Mouse (Mus musculus) brain, embryonic 14.5 days (tissue): ENCODE measurements around the gene Mrps18c.

Experiments used
- CTCF ChIP-seq: fragments of 200-500 bp; IDR thresholded peaks from 2 replicates; pipeline ENCODE4 v1.5.1; 2012; ENCODE audit warnings: inconsistent platforms, mild to moderate bottlenecking, moderate library complexity, borderline replicate concordance; ENCODE audit not compliant: insufficient read depth, insufficient read length; ENCODE audit errors: extremely low read depth
- POLR2A ChIP-seq: fragments of 200-500 bp; IDR thresholded peaks from 2 replicates; pipeline ENCODE4 v1.6.1; 2012; ENCODE audit warnings: mild to moderate bottlenecking, inconsistent platforms, borderline replicate concordance; ENCODE audit not compliant: poor library complexity, insufficient read depth, insufficient read length, severe bottlenecking; ENCODE audit errors: extremely low read depth

GRCm38 (mm10) chr5:100819568-100820480, 21.4 kb downstream of the Mrps18c start:
- TF ChIP-seq CTCF (peak; percentile 32; the same call in 1 of the 2 replicates), POLR2A (no peak)
